Mouse (Mus musculus): Measurements from ENCODE around the gene Fbxl15.

Fbxl15 gene

GRCm38 (mm10) chr19:46328081-46329030 is at the start of gene Fbxl15:
Gene Fbxl15 (plus strand): TSS chr19:46328184.
- in situ Hi-C loops (cut with MboI, MseI): no loop called here

GRCm38 (mm10) chr19:46282081-46282849 is 45.7 kb upstream of the Fbxl15 start:
- in situ Hi-C loops (cut with MboI, MseI): no loop called here

- in situ Hi-C loops (cut with MboI, MseI): no loop called here
Measured at GRCm38 (mm10) chr19:46284686-46285085, 43.3 kb upstream of the Fbxl15 start.

GRCm38 (mm10) chr19:46285631-46286030 is 42.4 kb upstream of the Fbxl15 start:
- in situ Hi-C loops (cut with MboI, MseI): no loop called here

- in situ Hi-C loops (cut with MboI, MseI): no loop called here
Measured at GRCm38 (mm10) chr19:46286047-46286446, 41.9 kb upstream of the Fbxl15 start.

- in situ Hi-C loops (cut with MboI, MseI): no loop called here
Measured at GRCm38 (mm10) chr19:46286926-46287325, 41.1 kb upstream of the Fbxl15 start.

- in situ Hi-C loops (cut with MboI, MseI): no loop called here
Measured at GRCm38 (mm10) chr19:46287566-46287965, 40.4 kb upstream of the Fbxl15 start.

- in situ Hi-C loops (cut with MboI, MseI): no loop called here
Measured at GRCm38 (mm10) chr19:46290535-46291105, 37.4 kb upstream of the Fbxl15 start.

- in situ Hi-C loops (cut with MboI, MseI): no loop called here
Measured at GRCm38 (mm10) chr19:46296938-46297337, 31.0 kb upstream of the Fbxl15 start.

- in situ Hi-C loops (cut with MboI, MseI): loop anchor here (10.0 kb wide), 2 partner anchors 166 to 1266 kb away; partner anchors contain the start of gene Elovl3
Measured at GRCm38 (mm10) chr19:46300294-46301045, 27.5 kb upstream of the Fbxl15 start.

- in situ Hi-C loops (cut with MboI, MseI): loop anchor here (10.0 kb wide), 2 partner anchors 168 to 1268 kb away; partner anchors contain the start of gene Elovl3
Measured at GRCm38 (mm10) chr19:46302551-46302950, 25.4 kb upstream of the Fbxl15 start.

- in situ Hi-C loops (cut with MboI, MseI): loop anchor here (10.0 kb wide), 2 partner anchors 169 to 1269 kb away; partner anchors contain the start of gene Elovl3
Measured at GRCm38 (mm10) chr19:46303251-46304215, 24.5 kb upstream of the Fbxl15 start.

- in situ Hi-C loops (cut with MboI, MseI): loop anchor here (10.0 kb wide), 2 partner anchors 170 to 1270 kb away; partner anchors contain the start of gene Elovl3
Measured at GRCm38 (mm10) chr19:46304216-46304841, 23.7 kb upstream of the Fbxl15 start, which contains the start of gene Nfkb2. Gene Nfkb2 (plus strand): TSS chr19:46304320.

GRCm38 (mm10) chr19:46304908-46305333 is 23.1 kb upstream of the Fbxl15 start:
- in situ Hi-C loops (cut with MboI, MseI): loop anchor here (10.0 kb wide), 2 partner anchors 170 to 1270 kb away; partner anchors contain the start of gene Elovl3

- in situ Hi-C loops (cut with MboI, MseI): loop anchor here (10.0 kb wide), 2 partner anchors 171 to 1271 kb away; partner anchors contain the start of gene Elovl3
Measured at GRCm38 (mm10) chr19:46305432-46306267, 22.3 kb upstream of the Fbxl15 start.

GRCm38 (mm10) chr19:46306268-46306610 is 21.7 kb upstream of the Fbxl15 start:
- in situ Hi-C loops (cut with MboI, MseI): loop anchor here (10.0 kb wide), 2 partner anchors 171 to 1271 kb away; partner anchors contain the start of gene Elovl3

GRCm38 (mm10) chr19:46306751-46307289 is 21.2 kb upstream of the Fbxl15 start:
- in situ Hi-C loops (cut with MboI, MseI): loop anchor here (10.0 kb wide), 2 partner anchors 172 to 1272 kb away; partner anchors contain the start of gene Elovl3

GRCm38 (mm10) chr19:46307781-46308180 is 20.2 kb upstream of the Fbxl15 start:
- in situ Hi-C loops (cut with MboI, MseI): loop anchor here (10.0 kb wide), 2 partner anchors 173 to 1273 kb away; partner anchors contain the start of gene Elovl3
